In the genomic region with DNA sequence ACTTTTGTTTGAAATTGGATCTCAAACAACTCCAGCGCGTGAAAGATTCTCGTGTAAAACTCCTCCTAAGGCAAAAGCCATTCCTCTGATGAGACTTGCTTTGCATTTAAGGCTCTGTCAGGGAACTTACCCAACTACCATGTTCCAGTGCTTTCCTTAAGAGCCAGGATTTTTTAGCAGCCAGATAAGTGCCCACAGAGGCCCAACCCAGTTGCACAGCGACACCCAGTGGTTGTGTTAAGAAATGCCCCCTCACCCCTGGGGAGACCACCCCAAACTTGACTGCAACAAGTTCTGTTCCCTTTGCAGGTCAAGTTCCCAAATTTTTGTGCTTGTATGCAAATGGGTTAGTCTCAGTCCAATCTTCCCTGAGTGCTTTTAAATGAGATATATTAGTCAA, we compare ENCODE assay signal across 9 mouse cellular contexts.
DNase-seq lines count a peak whose midpoint lies in the region; ATAC-seq and TF ChIP-seq lines count a peak whose summit lies in the region.
"Had no signal": no experiment of that assay in that cellular context is flagged by ENCODE, and none has a peak within 500 bp of the region (broad histone marks: within the 10 kb centered on the region; RNA-seq: fewer than 3 reads in every experiment).

No protein-coding gene starts in this region.

- no peaks in the 10 kb centered on the region for H3K27me3 ChIP-seq in cerebellum, adult 2 months (ENCODE audit: control insufficient read depth, insufficient read depth, low read length)
- H3K27me3 ChIP-seq in embryonic facial prominence, embryonic 11.5 days (ENCODE audit: control insufficient read depth, insufficient read depth, low read length): no peaks in the 10 kb centered on the region; the same call in 1 of the 2 replicates
- H3K27me3 ChIP-seq: neural tube, embryonic 13.5 days had no signal

- no peak overlapping the region for H3K9ac ChIP-seq in embryonic facial prominence, embryonic 11.5 days (replicated peaks; ENCODE audit: low read length)
- H3K9ac ChIP-seq: neural tube, embryonic 13.5 days had no signal

- H3K27ac ChIP-seq in cerebellum, adult 2 months (ENCODE audit: insufficient read depth, low read length): no peak overlapping the region
- H3K27ac ChIP-seq in embryonic facial prominence, embryonic 11.5 days (replicated peaks; ENCODE audit: low read depth, low read length): no peak overlapping the region
- H3K27ac ChIP-seq: neural tube, embryonic 13.5 days had no signal

- no peaks in the 10 kb centered on the region for H3K4me1 ChIP-seq in cerebellum, adult 2 months (ENCODE audit: control insufficient read depth, insufficient read depth, low read length)
- H3K4me1 ChIP-seq in embryonic facial prominence, embryonic 11.5 days (ENCODE audit: control insufficient read depth, insufficient read depth, low read length): no peaks in the 10 kb centered on the region
- H3K4me1 ChIP-seq: neural tube, embryonic 13.5 days had no signal

- intact Hi-C loops in left cerebral cortex, postnatal 4 days (cut with DNase I): no loop called here

- peak; percentile 32; the same call in 1 of the 2 replicates for TF ChIP-seq CTCF in cerebellum, adult 2 months (IDR thresholded peaks at IDR 0.05; ENCODE audit: borderline replicate concordance, insufficient read depth, low read depth, low read length)

- no peak overlapping the region for H3K4me2 ChIP-seq in embryonic facial prominence, embryonic 11.5 days (ENCODE audit: low read depth, low read length)
- H3K4me2 ChIP-seq: neural tube, embryonic 13.5 days had no signal

- H3K4me3 ChIP-seq in cerebellum, adult 2 months (replicated peaks; ENCODE audit: insufficient read depth, low read depth, low read length): no peak overlapping the region
- no peak overlapping the region for H3K4me3 ChIP-seq in embryonic facial prominence, embryonic 11.5 days (ENCODE audit: low read depth, low read length)
- H3K4me3 ChIP-seq: neural tube, embryonic 13.5 days had no signal

- no peak for TF ChIP-seq POLR2A in cerebellum, adult 2 months (IDR thresholded peaks at IDR 0.05; ENCODE audit: borderline replicate concordance, insufficient read depth, low read length)

- no peaks in the 10 kb centered on the region for H3K9me3 ChIP-seq in embryonic facial prominence, embryonic 11.5 days (replicated peaks; ENCODE audit: control insufficient read depth, low read length)
- H3K9me3 ChIP-seq: neural tube, embryonic 13.5 days had no signal

- WGBS in cerebellum, adult 2 months: 53% methylated on average over 4 of the region's 4 CpGs
- WGBS in embryonic facial prominence, embryonic 11.5 days: 26% methylated on average over 4 of the region's 4 CpGs

- no peaks in the 10 kb centered on the region for H3K36me3 ChIP-seq in embryonic facial prominence, embryonic 11.5 days (replicated peaks; ENCODE audit: control insufficient read depth, insufficient read depth, low read depth, low read length)
- H3K36me3 ChIP-seq: neural tube, embryonic 13.5 days had no signal

- DNase-seq in cerebellum, adult 2 months: no peak
- no peak for DNase-seq in cerebellum, postnatal 4 days (ENCODE audit: low spot score in 2 of 2)
- peak; percentile 21 for DNase-seq in left cerebral cortex, postnatal 4 days
- DNase-seq in left cerebral cortex, adult 9 months (ENCODE audit: low spot score in 2 of 2): no peak
- peak; percentile 56 for DNase-seq in embryonic facial prominence, embryonic 11.5 days (ENCODE audit: low spot score)
- peak; percentile 50 for DNase-seq in retina, embryonic 14.5 days (ENCODE audit: low spot score)
- DNase-seq in testis, postnatal 10 days (ENCODE audit: low spot score): no peak
- no peak for DNase-seq in cerebellum, adult 11 months

- ATAC-seq in embryonic facial prominence, embryonic 11.5 days (replicated peaks; ENCODE audit: insufficient number of reproducible peaks, low FRiP score, low TSS enrichment, low read depth): no peak

Comparison
In these comparisons a context has a peak if more than half of its experiments do, and no peak if none do; other contexts are left out.
1. DNase-seq: peak in left cerebral cortex, postnatal 4 days (single experiment), embryonic facial prominence, embryonic 11.5 days (single experiment) and retina, embryonic 14.5 days (single experiment); none in cerebellum, adult 2 months (0 of 2), cerebellum, postnatal 4 days (0 of 2), left cerebral cortex, adult 9 months (0 of 2), testis, postnatal 10 days (single experiment) and cerebellum, adult 11 months (single experiment).